Mouse (Mus musculus): ENCODE measurements around the gene Inha. TPM values are rescaled to one million over a fixed set of nuclear protein-coding genes. Genes with fewer than 3 reads are reported as not detected.

Inha gene
- polyA plus RNA-seq, 1 experiment from 2014 or later, result 11.8 TPM

GRCm38 (mm10) chr1:75477264-75477965 is 29.5 kb upstream of the Inha start:
- peak overlapping the region; percentile 73 for H3K4me3 ChIP-seq
- H3K4me1 ChIP-seq, result peaks cover 23% of the 10 kb centered on the region
- ATAC-seq (ENCODE audit: insufficient number of reproducible peaks, insufficient read depth, low FRiP score, low TSS enrichment), result 0 out of 2 replicates have a peak, but pooled peaks have one; percentile 1
- peaks cover 30% of the 10 kb centered on the region for H3K27me3 ChIP-seq
- H3K27ac ChIP-seq, result no peak overlapping the region
- WGBS, result 15% methylated on average over 35 of the region's 35 CpGs
- H3K9ac ChIP-seq, result no peak overlapping the region
- peak overlapping the region; percentile 87 for H3K4me2 ChIP-seq (replicated peaks)
- H3K36me3 ChIP-seq, result peaks cover 36% of the 10 kb centered on the region
- no peaks in the 10 kb centered on the region for H3K9me3 ChIP-seq

- H3K9ac ChIP-seq, result 0 out of 2 replicates have a peak overlapping the region, but pooled peaks have one; percentile 74
- H3K4me2 ChIP-seq (replicated peaks), result peak overlapping the region; percentile 87
- peak overlapping the region; percentile 73 for H3K4me3 ChIP-seq
- 42% methylated on average over 3 of the region's 3 CpGs for WGBS
- peaks cover 32% of the 10 kb centered on the region for H3K36me3 ChIP-seq
- peaks cover 23% of the 10 kb centered on the region for H3K4me1 ChIP-seq
- no peak for ATAC-seq (ENCODE audit: insufficient number of reproducible peaks, insufficient read depth, low FRiP score, low TSS enrichment)
- no peak overlapping the region for H3K27ac ChIP-seq
- H3K27me3 ChIP-seq, result peaks cover 36% of the 10 kb centered on the region
- H3K9me3 ChIP-seq, result no peaks in the 10 kb centered on the region
Measured at GRCm38 (mm10) chr1:75477966-75478290, 28.9 kb upstream of the Inha start.

DNA sequence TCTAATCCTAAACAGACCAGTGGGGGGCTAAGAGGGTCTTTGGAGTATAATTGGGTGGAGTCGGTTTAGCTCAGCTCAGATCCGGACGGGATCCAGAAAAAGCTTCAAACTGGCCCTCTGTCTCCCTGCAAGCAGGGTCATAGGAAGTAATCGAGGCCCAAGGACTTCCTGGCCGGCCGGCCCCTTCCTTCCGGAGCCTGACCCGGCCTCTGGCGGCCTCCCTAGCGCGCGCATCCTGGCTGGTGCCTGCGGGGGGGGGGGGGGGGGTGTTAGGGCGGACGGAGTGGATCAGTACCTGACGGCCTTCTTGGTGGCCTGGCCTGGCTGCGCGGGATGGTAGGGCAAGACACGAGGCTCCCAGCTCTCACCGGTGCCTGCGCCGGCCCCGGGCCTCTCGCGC is 28.4 kb upstream of the Inha start:
- Histone ChIP-seq H3K9ac (peak overlapping the region; percentile 74), H3K9me3 (no peaks in the 10 kb centered on the region), H3K4me1 (peaks cover 23% of the 10 kb centered on the region), H3K27me3 (peaks cover 40% of the 10 kb centered on the region), H3K4me2 (replicated peaks) (peak overlapping the region; percentile 87), H3K36me3 (peaks cover 31% of the 10 kb centered on the region), H3K27ac (peak overlapping the region; percentile 81; the same call in 1 of the 2 replicates), H3K4me3 (peak overlapping the region; percentile 73)
- no peak for ATAC-seq (ENCODE audit: insufficient number of reproducible peaks, insufficient read depth, low FRiP score, low TSS enrichment)
- WGBS, result 0% methylated on average over 19 of the region's 25 CpGs

DNA sequence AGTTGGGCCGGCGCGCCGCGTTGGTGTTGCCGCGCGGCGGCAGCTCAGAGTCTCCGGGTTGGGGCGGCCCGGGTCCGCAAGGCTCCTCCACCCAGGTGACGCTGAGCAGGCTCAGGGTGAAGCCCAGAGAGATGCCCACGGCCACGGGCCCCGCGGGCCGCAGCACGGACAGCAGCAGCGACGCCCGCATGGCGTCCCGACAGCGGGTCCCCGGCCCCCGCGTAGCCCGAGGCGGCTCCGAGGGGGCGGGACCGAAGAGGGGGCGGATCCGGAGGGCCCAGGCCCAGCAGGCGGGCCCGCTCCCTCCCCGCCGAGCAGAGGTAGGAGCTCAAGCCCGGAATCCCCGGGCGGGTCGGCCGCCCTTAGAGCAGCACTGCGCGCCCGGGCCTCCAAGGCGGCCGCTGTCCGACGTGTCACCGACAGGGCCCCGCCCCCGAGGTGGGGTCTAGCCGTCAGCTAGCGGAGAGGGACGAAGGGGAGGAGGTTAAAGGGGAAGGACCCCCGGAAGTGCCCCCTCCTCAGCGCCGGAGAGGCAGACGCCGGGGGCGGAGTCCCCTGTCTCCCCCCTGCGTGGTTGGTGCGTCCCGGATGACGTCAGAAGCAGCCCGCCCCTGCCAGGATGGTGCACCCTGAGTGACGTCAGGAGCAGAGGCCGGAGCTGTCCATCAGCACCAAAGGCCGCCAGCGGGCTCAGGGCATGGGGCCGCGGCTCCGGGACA is 27.8 kb upstream of the Inha start, which contains the start of the genes Chpf and Tmem198:
Gene Chpf (minus strand): TSS at position 392 of the 719 bp plus-strand sequence.
Gene Tmem198 (plus strand): TSS at position 617 of the 719 bp plus-strand sequence.
- whole genome bisulfite sequencing, result under 1% methylated on average over 76 of the region's 76 CpGs
- Histone ChIP-seq H3K27ac (peak within 1 kb of the TSS; percentile 81), H3K9ac (peak within 1 kb of the TSS; percentile 74), H3K36me3 (peaks cover 25% of the 10 kb centered on the region), H3K4me2 (replicated peaks) (peak within 1 kb of the TSS; percentile 87), H3K4me3 (peak within 1 kb of the TSS; percentile 73), H3K4me1 (peaks cover 23% of the 10 kb centered on the region), H3K27me3 (peaks cover 41% of the 10 kb centered on the region), H3K9me3 (no peaks in the 10 kb centered on the region)
- peak; percentile 89 for ATAC-seq (ENCODE audit: insufficient number of reproducible peaks, insufficient read depth, low FRiP score, low TSS enrichment)

DNA sequence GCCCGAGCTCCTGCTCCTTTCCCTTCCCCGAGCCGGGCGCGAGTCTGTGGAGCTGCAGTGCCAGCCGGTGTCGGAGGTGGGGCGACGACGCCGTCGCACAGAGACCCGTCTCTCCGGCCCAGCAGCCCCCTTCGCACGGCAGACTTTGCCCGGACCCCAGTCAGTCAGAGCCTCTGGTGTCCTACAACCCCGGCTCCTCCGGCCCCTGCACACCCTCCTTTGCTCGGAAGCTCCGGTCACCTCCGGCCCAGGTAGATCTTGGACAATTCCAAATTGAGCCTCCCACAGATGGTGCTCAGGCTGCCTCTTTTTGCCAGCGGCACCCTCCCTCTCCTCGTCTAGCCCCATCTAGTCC is 27.3 kb upstream of the Inha start:
- Histone ChIP-seq H3K27me3 (peaks cover 45% of the 10 kb centered on the region), H3K9ac (no peak overlapping the region), H3K36me3 (peaks cover 20% of the 10 kb centered on the region), H3K4me1 (peaks cover 23% of the 10 kb centered on the region), H3K27ac (no peak overlapping the region), H3K4me2 (replicated peaks) (peak overlapping the region; percentile 87), H3K4me3 (peak overlapping the region; percentile 73), H3K9me3 (no peaks in the 10 kb centered on the region)
- 1% methylated on average over 24 of the region's 24 CpGs for WGBS
- ATAC-seq (ENCODE audit: insufficient number of reproducible peaks, insufficient read depth, low FRiP score, low TSS enrichment), result no peak; the same call in 1 of the 2 replicates

DNA sequence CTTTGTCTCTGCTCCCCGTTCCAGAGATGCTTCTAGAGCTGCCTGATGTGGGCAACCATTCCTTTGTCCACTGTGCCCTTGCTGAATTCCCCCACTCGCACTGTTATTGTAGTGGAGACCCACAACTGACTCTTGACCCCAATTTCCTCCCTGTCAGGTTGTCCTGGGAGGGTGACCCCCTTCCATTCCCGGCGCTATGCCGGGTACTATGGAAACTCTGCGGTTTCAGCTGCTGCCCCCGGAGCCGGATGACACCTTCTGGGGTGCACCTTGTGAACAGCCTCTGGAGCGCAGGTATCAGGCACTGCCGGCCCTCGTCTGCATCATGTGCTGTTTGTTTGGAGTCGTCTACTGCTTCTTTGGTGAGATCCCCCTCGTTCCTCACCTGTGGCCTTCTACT is 26.8 kb upstream of the Inha start:
- H3K9me3 ChIP-seq, result no peaks in the 10 kb centered on the region
- H3K27me3 ChIP-seq, result peaks cover 49% of the 10 kb centered on the region
- WGBS, result 16% methylated on average over 13 of the region's 13 CpGs
- H3K4me3 ChIP-seq, result peak overlapping the region; percentile 73
- peak overlapping the region; percentile 87 for H3K4me2 ChIP-seq (replicated peaks)
- no peak overlapping the region for H3K27ac ChIP-seq
- peaks cover 16% of the 10 kb centered on the region for H3K36me3 ChIP-seq
- no peak for ATAC-seq (ENCODE audit: insufficient number of reproducible peaks, insufficient read depth, low FRiP score, low TSS enrichment)
- peaks cover 23% of the 10 kb centered on the region for H3K4me1 ChIP-seq
- H3K9ac ChIP-seq, result no peak overlapping the region

DNA sequence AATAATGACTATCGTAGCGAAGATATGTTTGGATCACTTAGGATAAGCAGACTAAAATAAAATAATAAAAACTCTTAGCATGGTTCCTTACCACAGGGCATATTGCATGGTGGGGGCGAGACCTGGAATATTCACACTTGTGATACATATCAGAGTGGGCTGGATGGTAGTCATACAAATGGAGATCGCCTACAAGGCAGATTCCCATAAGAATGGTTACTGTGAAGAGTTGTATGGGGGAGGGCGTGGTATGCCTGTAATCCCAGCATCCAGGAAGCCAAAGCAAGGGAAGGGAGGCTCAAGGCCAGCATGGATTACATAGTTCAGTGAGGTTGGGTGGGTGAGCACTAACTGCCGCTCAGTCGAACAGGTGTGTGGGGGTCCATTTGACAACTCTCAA is 26.1 kb upstream of the Inha start:
- Histone ChIP-seq H3K9ac (no peak overlapping the region), H3K4me3 (no peak overlapping the region), H3K27ac (no peak overlapping the region), H3K4me2 (replicated peaks) (no peak overlapping the region), H3K36me3 (peaks cover 9% of the 10 kb centered on the region), H3K4me1 (peaks cover 23% of the 10 kb centered on the region), H3K27me3 (peaks cover 56% of the 10 kb centered on the region), H3K9me3 (no peaks in the 10 kb centered on the region)
- no peak for ATAC-seq (ENCODE audit: insufficient number of reproducible peaks, insufficient read depth, low FRiP score, low TSS enrichment)
- WGBS, result 85% methylated on average over 7 of the region's 7 CpGs

DNA sequence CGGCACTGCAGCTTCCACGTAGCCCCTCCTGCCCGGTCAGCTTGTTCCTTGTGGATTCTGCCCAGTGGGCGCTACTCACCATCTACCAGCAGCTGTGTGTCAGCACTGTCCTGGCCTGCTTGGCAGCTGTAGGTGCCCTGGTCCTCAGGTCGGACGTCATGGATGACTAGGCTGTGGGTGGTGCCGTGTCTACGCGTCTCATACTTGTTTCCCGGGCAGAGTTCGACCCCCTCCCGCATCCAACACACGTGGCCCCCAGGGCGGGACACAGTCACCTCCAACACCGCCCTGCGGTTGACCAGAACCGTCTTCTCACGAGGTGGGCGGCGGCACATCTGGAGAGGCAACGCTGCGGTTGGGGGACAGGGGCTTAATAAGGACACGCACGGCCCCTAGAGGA is 20.3 kb upstream of the Inha start:
- no peak overlapping the region for H3K27ac ChIP-seq
- peaks cover 71% of the 10 kb centered on the region for H3K27me3 ChIP-seq
- H3K4me2 ChIP-seq (replicated peaks), result peak overlapping the region; percentile 85
- H3K4me3 ChIP-seq, result peak overlapping the region; percentile 52
- no peaks in the 10 kb centered on the region for H3K9me3 ChIP-seq
- 0 out of 2 replicates have a peak overlapping the region, but pooled peaks have one; percentile 44 for H3K9ac ChIP-seq
- peaks cover 16% of the 10 kb centered on the region for H3K4me1 ChIP-seq
- 6% methylated on average over 24 of the region's 24 CpGs for WGBS
- H3K36me3 ChIP-seq, result peaks cover 29% of the 10 kb centered on the region
- ATAC-seq (ENCODE audit: insufficient number of reproducible peaks, insufficient read depth, low FRiP score, low TSS enrichment), result no peak

DNA sequence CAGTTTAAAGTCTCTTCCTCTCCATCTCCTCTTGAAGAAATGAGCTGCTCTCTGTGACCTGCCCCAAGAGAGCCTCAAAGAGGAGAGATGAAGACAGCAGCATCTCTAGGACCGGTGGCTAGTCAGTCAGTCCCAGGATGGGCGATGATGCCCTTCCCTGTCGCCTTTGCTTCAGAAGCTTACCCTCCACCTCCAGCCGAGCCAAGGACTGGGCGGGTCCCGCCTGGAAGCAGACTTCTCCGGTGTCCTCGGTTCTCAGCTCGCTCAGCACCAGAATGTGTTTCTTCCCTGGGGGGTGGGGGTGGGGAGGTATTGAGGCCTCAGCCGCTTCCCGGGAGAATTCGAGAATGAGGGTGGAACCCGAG is 19.9 kb upstream of the Inha start:
- H3K4me1 ChIP-seq, result peaks cover 16% of the 10 kb centered on the region
- no peaks in the 10 kb centered on the region for H3K9me3 ChIP-seq
- no peak overlapping the region for H3K27ac ChIP-seq
- H3K36me3 ChIP-seq, result peaks cover 33% of the 10 kb centered on the region
- 3% methylated on average over 13 of the region's 13 CpGs for WGBS
- H3K4me3 ChIP-seq, result peak overlapping the region; percentile 52
- peak overlapping the region; percentile 85 for H3K4me2 ChIP-seq (replicated peaks)
- peak overlapping the region; percentile 44; the same call in 1 of the 2 replicates for H3K9ac ChIP-seq
- no peak for ATAC-seq (ENCODE audit: insufficient number of reproducible peaks, insufficient read depth, low FRiP score, low TSS enrichment)
- peaks cover 69% of the 10 kb centered on the region for H3K27me3 ChIP-seq

DNA sequence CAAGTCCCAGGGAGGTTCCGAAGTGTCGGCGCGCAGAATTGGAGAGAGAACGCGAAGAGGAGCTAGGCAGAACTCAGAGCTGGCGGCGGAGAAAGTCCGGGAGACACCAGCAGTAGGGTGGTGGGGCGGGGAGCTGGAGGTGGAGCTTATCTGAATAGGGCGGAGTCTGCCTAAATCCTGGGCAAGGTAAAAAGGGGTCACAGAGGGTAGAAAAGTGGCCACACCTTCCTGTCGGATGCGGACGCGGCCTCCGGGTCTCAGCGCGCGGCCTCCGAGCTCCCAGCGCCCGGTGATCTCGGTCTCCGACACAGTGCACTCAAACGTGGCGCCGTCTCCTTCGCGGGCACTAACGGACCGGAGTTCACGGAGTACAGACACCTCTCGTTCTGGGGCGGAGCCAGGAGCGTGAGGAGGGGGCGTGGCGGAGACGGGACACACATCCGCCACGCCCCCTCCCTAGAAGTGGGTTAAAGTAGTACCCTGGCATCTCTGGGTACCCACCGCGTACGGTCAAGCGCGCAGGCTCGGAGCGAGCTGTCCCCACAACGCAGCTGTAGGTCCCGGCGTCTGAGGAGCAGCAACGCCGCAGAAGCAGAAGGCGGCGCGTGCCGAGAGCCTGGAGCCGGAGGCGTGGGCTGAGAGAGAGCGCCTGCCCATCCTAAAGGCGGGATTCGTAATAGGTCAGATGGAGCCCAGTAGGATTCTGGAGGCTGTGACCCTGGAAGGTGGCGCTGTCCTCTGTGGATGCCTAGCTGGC is 19.3 kb upstream of the Inha start:
- H3K9ac ChIP-seq, result peak overlapping the region; percentile 44
- no peaks in the 10 kb centered on the region for H3K9me3 ChIP-seq
- H3K36me3 ChIP-seq, result peaks cover 38% of the 10 kb centered on the region
- H3K27ac ChIP-seq, result no peak overlapping the region
- peak; percentile 59 for ATAC-seq (ENCODE audit: insufficient number of reproducible peaks, insufficient read depth, low FRiP score, low TSS enrichment)
- H3K4me2 ChIP-seq (replicated peaks), result peak overlapping the region; percentile 85
- under 1% methylated on average over 62 of the region's 62 CpGs for WGBS
- H3K4me3 ChIP-seq, result peak overlapping the region; percentile 52
- peaks cover 69% of the 10 kb centered on the region for H3K27me3 ChIP-seq
- peaks cover 16% of the 10 kb centered on the region for H3K4me1 ChIP-seq

DNA sequence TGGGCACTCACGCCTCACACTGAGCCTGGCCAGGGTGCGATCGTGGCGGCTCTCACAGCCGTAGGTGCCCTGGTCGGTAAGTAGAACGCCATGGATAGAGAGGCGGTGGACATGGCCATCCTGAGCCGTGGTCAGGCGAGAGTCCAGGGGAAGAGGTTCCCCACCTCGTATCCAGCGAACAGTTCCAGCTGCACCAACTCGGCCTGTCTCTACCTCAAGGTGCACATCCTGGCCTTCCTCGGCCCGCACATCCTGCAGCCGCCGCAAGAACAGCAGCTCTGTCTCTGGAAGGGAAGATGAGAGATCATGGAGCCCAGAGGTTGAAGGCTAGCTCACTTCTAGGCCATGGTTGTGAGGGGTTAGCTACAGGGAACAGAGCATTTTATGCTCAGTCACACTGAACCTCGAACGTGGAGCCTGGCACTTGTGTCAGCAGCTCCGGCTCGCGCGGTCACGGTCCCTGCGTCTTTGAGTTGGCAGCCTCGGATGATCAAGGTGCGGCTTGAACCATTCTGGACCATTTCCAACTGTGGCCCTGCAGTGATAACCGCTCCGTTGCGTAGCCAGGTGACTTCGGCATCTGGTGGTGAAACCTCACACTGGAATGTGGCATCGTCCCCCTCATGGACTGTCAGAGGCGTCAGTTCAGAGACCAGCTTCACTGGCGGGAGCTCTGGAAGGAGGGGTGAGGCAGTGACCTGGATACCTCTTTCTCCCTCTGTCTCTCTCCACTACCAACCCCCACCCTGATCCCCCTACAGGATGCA is 15.9 kb upstream of the Inha start:
- 87% methylated on average over 34 of the region's 34 CpGs for WGBS
- Histone ChIP-seq H3K9ac (no peak overlapping the region), H3K4me2 (replicated peaks) (no peak overlapping the region), H3K27me3 (peaks cover 41% of the 10 kb centered on the region), H3K4me3 (no peak overlapping the region), H3K9me3 (no peaks in the 10 kb centered on the region), H3K36me3 (peaks cover 45% of the 10 kb centered on the region), H3K4me1 (peaks cover 16% of the 10 kb centered on the region), H3K27ac (no peak overlapping the region)
- ATAC-seq (ENCODE audit: insufficient number of reproducible peaks, insufficient read depth, low FRiP score, low TSS enrichment), result no peak

Measured in embryonic facial prominence, embryonic 12.5 days (tissue).